Mouse (Mus musculus) embryonic facial prominence, embryonic 11.5 days (tissue): ENCODE data around the gene Phospho1. TPM values are rescaled to one million over a fixed set of nuclear protein-coding genes. Genes with fewer than 3 reads are reported as not detected.
A peak's percentile ranks its signal among the peaks of the same experiment; 100 is the strongest.

Experiments
- ATAC-seq: fragments of 200-750 bp; cut with Nextera tagmentation; replicated peaks from 2 replicates; pipeline ENCODE4 v1.8.0; 2017; ENCODE audit warnings: low read depth; ENCODE audit not compliant: insufficient number of reproducible peaks, low FRiP score, low TSS enrichment
- DNase-seq: peaks from one replicate; pipeline ENCODE4 v3.0.0-alpha.2; 2015; ENCODE audit warnings: low spot score
- H3K27ac ChIP-seq: fragments of 300-500 bp; sonication (generic); replicated peaks from 2 replicates; pipeline ENCODE4 v1.5.1; 2014; ENCODE audit warnings: mild to moderate bottlenecking, low read depth, low read length, control low read depth
- H3K27me3 ChIP-seq: fragments of 300-500 bp; sonication (generic); 2 replicates; pipeline ENCODE4 v1.6.1; 2014; ENCODE audit warnings: mild to moderate bottlenecking, low read length, moderate library complexity, mixed read lengths; ENCODE audit not compliant: control insufficient read depth, insufficient read depth
- H3K36me3 ChIP-seq: fragments of 300-500 bp; sonication (generic); replicated peaks from 2 replicates; pipeline ENCODE4 v1.6.1; 2014; ENCODE audit warnings: low read depth, mild to moderate bottlenecking, low read length, moderate library complexity, mixed read lengths; ENCODE audit not compliant: control insufficient read depth, insufficient read depth
- H3K4me1 ChIP-seq: fragments of 300-500 bp; sonication (generic); 2 replicates; pipeline ENCODE4 v1.6.1; 2014; ENCODE audit warnings: low read length, mixed read lengths; ENCODE audit not compliant: control insufficient read depth, insufficient read depth
- H3K4me2 ChIP-seq: fragments of 300-500 bp; sonication (generic); 2 replicates; pipeline ENCODE4 v1.6.1; 2014; ENCODE audit warnings: low read depth, mild to moderate bottlenecking, control low read depth, low read length, moderate library complexity
- H3K4me3 ChIP-seq: fragments of 300-500 bp; sonication (generic); 2 replicates; pipeline ENCODE4 v1.5.1; 2014; ENCODE audit warnings: low read depth, low read length, control low read depth
- H3K9ac ChIP-seq: fragments of 300-500 bp; sonication (generic); replicated peaks from 2 replicates; pipeline ENCODE4 v1.6.1; 2014; ENCODE audit warnings: mild to moderate bottlenecking, control low read depth, low read length
- H3K9me3 ChIP-seq: fragments of 300-500 bp; sonication (generic); replicated peaks from 2 replicates; pipeline ENCODE4 v1.6.1; 2016; ENCODE audit warnings: mild to moderate bottlenecking, low read length, inconsistent platforms, mixed read lengths; ENCODE audit not compliant: control insufficient read depth
- WGBS: fragments of 180-500 bp; shearing (Covaris S2); extraction: QIAGEN DNeasy Blood & Tissue Kit; methylation state at CpG from one replicate; pipeline ENCODE4 v1.1.7; 2014; 5-methylcytosine and 5-hydroxymethylcytosine counted together
- polyA plus RNA-seq: library from polyadenylated mRNA; unstranded; fragments of >200 nt; fragmentation: Nextera tagmentation; extraction: Ambion mirVana; gene quantifications from 2 replicates; pipeline ENCODE4 v1.2.1, GENCODE M21; 2014

Phospho1 gene
- polyA plus RNA-seq, 1 experiment from 2014 or later = not detected

GRCm38 (mm10) chr11:95858528-95859467 is 34.5 kb downstream of the Phospho1 start:
- H3K4me2 ChIP-seq = peak overlapping the region; percentile 75
- H3K9me3 ChIP-seq = no peaks in the 10 kb centered on the region
- WGBS = under 1% methylated on average over 58 of the region's 58 CpGs
- H3K9ac ChIP-seq = peak overlapping the region; percentile 72
- DNase-seq (peak; percentile 98), ATAC-seq (peak; percentile 97)
- no peaks in the 10 kb centered on the region for H3K36me3 ChIP-seq
- H3K4me1 ChIP-seq = no peaks in the 10 kb centered on the region; the same call in 1 of the 2 replicates
- no peaks in the 10 kb centered on the region for H3K27me3 ChIP-seq
- H3K4me3 ChIP-seq = peak overlapping the region; percentile 73
- H3K27ac ChIP-seq = peak overlapping the region; percentile 80

- no peaks in the 10 kb centered on the region; the same call in 1 of the 2 replicates for H3K4me1 ChIP-seq
- DNase-seq (peak; percentile 83), ATAC-seq (peak; percentile 66)
- no peaks in the 10 kb centered on the region for H3K36me3 ChIP-seq
- H3K27ac ChIP-seq = peak overlapping the region; percentile 80; the same call in 1 of the 2 replicates
- H3K4me2 ChIP-seq = peak overlapping the region; percentile 70
- under 1% methylated on average over 35 of the region's 35 CpGs for WGBS
- H3K9ac ChIP-seq = peak overlapping the region; percentile 72
- no peaks in the 10 kb centered on the region for H3K27me3 ChIP-seq
- H3K9me3 ChIP-seq = no peaks in the 10 kb centered on the region
- H3K4me3 ChIP-seq = peak overlapping the region; percentile 73
Observed at GRCm38 (mm10) chr11:95859468-95859855, 35.2 kb downstream of the Phospho1 start.

GRCm38 (mm10) chr11:95860071-95860490 is 35.8 kb downstream of the Phospho1 start:
- H3K4me1 ChIP-seq = no peaks in the 10 kb centered on the region; the same call in 1 of the 2 replicates
- DNase-seq = no peak
- no peak for ATAC-seq
- no peaks in the 10 kb centered on the region for H3K36me3 ChIP-seq
- peak overlapping the region; percentile 28; the same call in 1 of the 2 replicates for H3K9ac ChIP-seq
- H3K4me3 ChIP-seq = peak overlapping the region; percentile 73
- no peaks in the 10 kb centered on the region for H3K27me3 ChIP-seq
- H3K9me3 ChIP-seq = no peaks in the 10 kb centered on the region
- peak overlapping the region; percentile 70 for H3K4me2 ChIP-seq
- no peak overlapping the region for H3K27ac ChIP-seq
- WGBS = 31% methylated on average over 3 of the region's 3 CpGs

- Histone ChIP-seq H3K4me3 (no peak overlapping the region), H3K27me3 (no peaks in the 10 kb centered on the region), H3K27ac (no peak overlapping the region), H3K9ac (no peak overlapping the region), H3K36me3 (no peaks in the 10 kb centered on the region), H3K4me1 (no peaks in the 10 kb centered on the region; the same call in 1 of the 2 replicates), H3K4me2 (no peak overlapping the region), H3K9me3 (no peaks in the 10 kb centered on the region)
- 95% methylated on average over 8 of the region's 8 CpGs for WGBS
- ATAC-seq (no peak), DNase-seq (no peak)
Observed at GRCm38 (mm10) chr11:95861397-95861796, 37.1 kb downstream of the Phospho1 start.

GRCm38 (mm10) chr11:95869442-95869841 is 45.1 kb downstream of the Phospho1 start:
- DNase-seq (no peak), ATAC-seq (no peak)
- 75% methylated on average over 4 of the region's 4 CpGs for WGBS
- no peak overlapping the region for H3K27ac ChIP-seq
- H3K4me1 ChIP-seq = no peaks in the 10 kb centered on the region
- no peaks in the 10 kb centered on the region for H3K36me3 ChIP-seq
- no peak overlapping the region for H3K4me2 ChIP-seq
- no peak overlapping the region for H3K4me3 ChIP-seq
- no peak overlapping the region for H3K9ac ChIP-seq
- no peaks in the 10 kb centered on the region for H3K27me3 ChIP-seq
- no peaks in the 10 kb centered on the region for H3K9me3 ChIP-seq

- WGBS = 77% methylated on average over 6 of the region's 6 CpGs
- ATAC-seq (no peak), DNase-seq (no peak)
- no peak overlapping the region for H3K27ac ChIP-seq
- no peak overlapping the region for H3K4me3 ChIP-seq
- H3K36me3 ChIP-seq = no peaks in the 10 kb centered on the region
- no peak overlapping the region for H3K4me2 ChIP-seq
- H3K4me1 ChIP-seq = no peaks in the 10 kb centered on the region
- H3K9ac ChIP-seq = no peak overlapping the region
- no peaks in the 10 kb centered on the region for H3K9me3 ChIP-seq
- H3K27me3 ChIP-seq = no peaks in the 10 kb centered on the region
Observed at GRCm38 (mm10) chr11:95869918-95870470, 45.7 kb downstream of the Phospho1 start.

GRCm38 (mm10) chr11:95875804-95876203 is 51.5 kb downstream of the Phospho1 start:
- DNase-seq = no peak
- Histone ChIP-seq H3K4me1 (no peaks in the 10 kb centered on the region), H3K4me2 (no peak overlapping the region), H3K4me3 (no peak overlapping the region), H3K9ac (no peak overlapping the region), H3K27ac (no peak overlapping the region), H3K27me3 (no peaks in the 10 kb centered on the region), H3K9me3 (no peaks in the 10 kb centered on the region), H3K36me3 (no peaks in the 10 kb centered on the region)
- 29% methylated on average over 9 of the region's 9 CpGs for WGBS
- no peak for ATAC-seq

- Histone ChIP-seq H3K4me2 (no peak overlapping the region), H3K9ac (no peak overlapping the region), H3K27ac (no peak overlapping the region), H3K9me3 (no peaks in the 10 kb centered on the region), H3K4me1 (no peaks in the 10 kb centered on the region), H3K4me3 (no peak overlapping the region), H3K27me3 (no peaks in the 10 kb centered on the region), H3K36me3 (no peaks in the 10 kb centered on the region)
- ATAC-seq (no peak), DNase-seq (peak; percentile 82)
- 23% methylated on average over 7 of the region's 7 CpGs for WGBS
Observed at GRCm38 (mm10) chr11:95876296-95876695, 52.0 kb downstream of the Phospho1 start.
